Mouse (Mus musculus) CH12.LX (cell line): ENCODE results near the gene Car3. TPM values are rescaled to one million over a fixed set of nuclear protein-coding genes. Genes with fewer than 3 reads are reported as not detected.

Experiments used
- DNase-seq: peaks from one replicate; pipeline ENCODE4 v3.0.0-alpha.2; 2013; ENCODE audit errors: extremely low read depth
- H3K27ac ChIP-seq: 2 replicates; pipeline ENCODE4 v1.5.1; 2012; ENCODE audit warnings: low read depth, mild to moderate bottlenecking, control low read depth, moderate library complexity; ENCODE audit not compliant: insufficient read depth
- H3K27me3 ChIP-seq: replicated peaks from 2 replicates; pipeline ENCODE3; 2012; ENCODE audit warnings: inconsistent platforms
- H3K36me3 ChIP-seq, 2 experiments: replicated peaks in 1 of 2; 2 replicates each; pipeline versions ENCODE3 to v1.6.1; 2012; ENCODE audit warnings: inconsistent platforms in 1 of 2, low read length in 1 of 2, mild to moderate bottlenecking in 1 of 2, mixed read lengths in 1 of 2, moderate library complexity in 1 of 2; ENCODE audit not compliant: control insufficient read depth in 1 of 2, insufficient read depth in 1 of 2
- H3K4me1 ChIP-seq, 2 experiments: 2 replicates each; pipeline ENCODE4 v1.6.1; 2012; ENCODE audit warnings: inconsistent platforms in 1 of 2, moderate library complexity in 1 of 2; ENCODE audit not compliant: insufficient read depth in 2 of 2, control insufficient read depth in 1 of 2
- H3K4me2 ChIP-seq: 2 replicates; pipeline ENCODE4 v1.6.1; 2012; ENCODE audit warnings: low read depth, mild to moderate bottlenecking, control low read depth; ENCODE audit not compliant: poor library complexity, insufficient read depth, severe bottlenecking
- H3K4me3 ChIP-seq, 3 experiments: fragments of 150-350 bp in 1 of 3; sonication (generic) in 1 of 3; replicated peaks in 1 of 3; 2 replicates each; pipeline versions ENCODE3 to v1.5.1; 2011 to 2012; ENCODE audit warnings: low read depth in 2 of 3, low read length in 2 of 3, mild to moderate bottlenecking in 2 of 3, moderate library complexity in 2 of 3, control low read depth in 1 of 3, improper control_type of control experiment in 1 of 3, inconsistent platforms in 1 of 3, mixed read lengths in 1 of 3; ENCODE audit not compliant: poor library complexity in 1 of 3
- H3K79me2 ChIP-seq: replicated peaks from 2 replicates; pipeline ENCODE4 v1.6.1; 2012; ENCODE audit warnings: mild to moderate bottlenecking, moderate library complexity; ENCODE audit not compliant: control insufficient read depth, poor library complexity, insufficient read depth, severe bottlenecking; ENCODE audit errors: extremely low read depth
- H3K9ac ChIP-seq: 2 replicates; pipeline ENCODE4 v1.6.1; 2012; ENCODE audit warnings: low read depth, mild to moderate bottlenecking, control low read depth, moderate library complexity; ENCODE audit not compliant: insufficient read depth
- H3K9me3 ChIP-seq: replicated peaks from 2 replicates; pipeline ENCODE3; 2012; ENCODE audit warnings: low read length, inconsistent platforms, mixed read lengths
- BHLHE40 ChIP-seq: IDR thresholded peaks from 2 replicates; pipeline ENCODE4 v1.6.1; 2011; ENCODE audit warnings: mild to moderate bottlenecking, low read depth, low read length, improper control_type of control experiment
- CHD2 ChIP-seq: IDR thresholded peaks from 2 replicates; pipeline ENCODE4 v1.6.1; 2011; ENCODE audit warnings: low read length, improper control_type of control experiment
- CTCF ChIP-seq, 2 experiments: IDR thresholded peaks in 1 of 2; conservative IDR thresholded peaks in 1 of 2; 2 replicates each; pipeline ENCODE4 v1.5.1; 2011 to 2012; ENCODE audit warnings: low read depth in 2 of 2, low read length in 2 of 2, improper control_type of control experiment in 1 of 2, inconsistent platforms in 1 of 2, mild to moderate bottlenecking in 1 of 2, moderate library complexity in 1 of 2
- E2F4 ChIP-seq: IDR thresholded peaks from 2 replicates; pipeline ENCODE4 v1.6.1; 2011; ENCODE audit warnings: low read depth, low read length, improper control_type of control experiment; ENCODE audit not compliant: insufficient replicate concordance
- ELF1 ChIP-seq: IDR thresholded peaks from 2 replicates; pipeline ENCODE4 v1.6.1; 2014; ENCODE audit warnings: low read depth, mild to moderate bottlenecking, inconsistent platforms, low read length, improper control_type of control experiment
- ETS1 ChIP-seq: conservative IDR thresholded peaks from 2 replicates; pipeline ENCODE4 v1.6.1; 2012; ENCODE audit warnings: low read depth, mild to moderate bottlenecking, inconsistent platforms, low read length, improper control_type of control experiment, moderate library complexity
- HCFC1 ChIP-seq: IDR thresholded peaks from 2 replicates; pipeline ENCODE4 v1.6.1; 2012; ENCODE audit warnings: low read depth, mild to moderate bottlenecking, inconsistent platforms, low read length, improper control_type of control experiment
- IRF4 ChIP-seq: IDR thresholded peaks from 2 replicates; pipeline ENCODE4 v1.6.1; 2014; ENCODE audit warnings: low read depth, mild to moderate bottlenecking, inconsistent platforms, low read length, improper control_type of control experiment
- JUN ChIP-seq: IDR thresholded peaks from 2 replicates; pipeline ENCODE4 v1.6.1; 2011; ENCODE audit warnings: low read depth, mild to moderate bottlenecking, low read length, improper control_type of control experiment, moderate library complexity; ENCODE audit not compliant: insufficient read depth
- JUND ChIP-seq: conservative IDR thresholded peaks from 2 replicates; pipeline ENCODE4 v1.6.1; 2011; ENCODE audit warnings: low read depth, low read length, improper control_type of control experiment
- KAT2A ChIP-seq: IDR thresholded peaks from 2 replicates; pipeline ENCODE4 v1.6.1; 2012; ENCODE audit warnings: low read length, improper control_type of control experiment, inconsistent platforms; ENCODE audit not compliant: insufficient replicate concordance
- MAX ChIP-seq: IDR thresholded peaks from 2 replicates; pipeline ENCODE4 v1.6.1; 2011; ENCODE audit warnings: low read length, improper control_type of control experiment
- MEF2A ChIP-seq: IDR thresholded peaks from 2 replicates; pipeline ENCODE4 v1.6.1; 2014; ENCODE audit warnings: low read depth, mild to moderate bottlenecking, inconsistent platforms, low read length, improper control_type of control experiment, borderline replicate concordance
- MYC ChIP-seq: IDR thresholded peaks from 2 replicates; pipeline ENCODE4 v1.6.1; 2011; ENCODE audit warnings: low read depth, mild to moderate bottlenecking, improper control_type of control experiment, low read length
- NELFE ChIP-seq: IDR thresholded peaks from 2 replicates; pipeline ENCODE4 v1.6.1; 2011; ENCODE audit warnings: low read depth, low read length, improper control_type of control experiment
- POLR2A ChIP-seq: IDR thresholded peaks from 2 replicates; pipeline ENCODE4 v1.6.1; 2011; ENCODE audit warnings: low read depth, mild to moderate bottlenecking, improper control_type of control experiment, low read length
- SIN3A ChIP-seq: IDR thresholded peaks from 2 replicates; pipeline ENCODE4 v1.6.1; 2012; ENCODE audit warnings: low read length, improper control_type of control experiment, inconsistent platforms
- USF1 ChIP-seq: IDR thresholded peaks from 2 replicates; pipeline ENCODE4 v1.6.1; 2014; ENCODE audit warnings: low read depth, mild to moderate bottlenecking, inconsistent platforms, low read length, improper control_type of control experiment
- ZKSCAN1 ChIP-seq: IDR thresholded peaks from 2 replicates; pipeline ENCODE4 v1.6.1; 2012; ENCODE audit warnings: low read depth, inconsistent platforms, low read length, improper control_type of control experiment, borderline replicate concordance
- ZMIZ1 ChIP-seq: IDR thresholded peaks from 2 replicates; pipeline ENCODE4 v1.6.1; 2012; ENCODE audit warnings: low read depth, mild to moderate bottlenecking, inconsistent platforms, low read length, improper control_type of control experiment
- ZNF384 ChIP-seq: IDR thresholded peaks from 2 replicates; pipeline ENCODE4 v1.6.1; 2012; ENCODE audit warnings: low read depth, low read length, improper control_type of control experiment, inconsistent platforms
- dilution Hi-C: fragments of 300-500 bp; cut with MboI; formaldehyde crosslinking; loops from 2 replicates; pipeline ENCODE4 v1.14.3; 2020; ENCODE audit warnings: low sequenced_read_pairs; ENCODE audit not compliant: extremely low pct_unique_long_range_greater_than_20kb, extremely low pct_ligation_motif_present
- in situ Hi-C: fragments of 300-500 bp; cut with MboI; formaldehyde crosslinking; loops from 3 replicates; pipeline ENCODE4 v1.14.3; 2019; ENCODE audit warnings: low sequenced_read_pairs, low pct_ligation_motif_present, low pct_unique_long_range_greater_than_20kb, mixed read lengths
- polyA plus RNA-seq: library from polyadenylated mRNA; unstranded; fragments of >175 nt; gene quantifications from 2 replicates; pipeline ENCODE4 v1.2.1, GENCODE M21; 2012; ENCODE audit warnings: low read depth; ENCODE audit not compliant: insufficient read length
- total RNA-seq, 2 experiments: library from RNA; depleted of rRNA; stranded (reverse); fragments of 300-350 nt in 1 of 2; fragments of >200 nt in 1 of 2; gene quantifications; 2 replicates each; pipeline ENCODE4 v1.2.3; 2012 to 2014

Car3 gene
- total and polyA plus RNA-seq, 3 experiments, result 0.27 to 0.97 TPM; not detected in 1

- in situ Hi-C loops (loop anchor here (25.0 kb wide), 1 partner anchor 175 kb away; no protein-coding TSS in a partner anchor), dilution Hi-C loops (no loop called here)
- Histone ChIP-seq H3K27me3 (no peaks in the 10 kb centered on the region), H3K9me3 (peaks cover 10% of the 10 kb centered on the region), H3K4me1 (peaks cover 0 to 7% of the 10 kb centered on the region in 2 experiments; a peak in 1 of 4 replicates), H3K4me3 (no peak overlapping the region), H3K79me2 (no peaks in the 10 kb centered on the region), H3K36me3 (no peaks in the 10 kb centered on the region), H3K9ac (no peak overlapping the region), H3K27ac (no peak overlapping the region), H3K4me2 (no peak overlapping the region)
- TF ChIP-seq ELF1 (no peak), MYC (no peak), BHLHE40 (no peak), ZNF384 (no peak), JUND (no peak)
- no peak for DNase-seq
Measured at GRCm38 (mm10) chr3:14887134-14887666, 23.9 kb downstream of the Car3 start.

GRCm38 (mm10) chr3:14887686-14888295 is 24.5 kb downstream of the Car3 start:
- H3K9me3 ChIP-seq, result peaks cover 10% of the 10 kb centered on the region
- dilution Hi-C loops (no loop called here), in situ Hi-C loops (loop anchor here (25.0 kb wide), 1 partner anchor 175 kb away; no protein-coding TSS in a partner anchor)
- H3K27ac ChIP-seq, result no peak overlapping the region
- no peaks in the 10 kb centered on the region for H3K27me3 ChIP-seq
- no peaks in the 10 kb centered on the region for H3K36me3 ChIP-seq
- DNase-seq, result no peak
- H3K4me1 ChIP-seq, result peaks cover 0 to 7% of the 10 kb centered on the region in 2 experiments; a peak in 1 of 4 replicates
- H3K4me3 ChIP-seq, result no peak overlapping the region
- H3K4me2 ChIP-seq, result no peak overlapping the region
- no peak overlapping the region for H3K9ac ChIP-seq
- TF ChIP-seq USF1 (no peak), ZMIZ1 (no peak), IRF4 (no peak), MAX (no peak), CHD2 (no peak), ELF1 (no peak), SIN3A (no peak), CTCF (conservative IDR thresholded peaks at IDR 0.05 in 1 of 2, IDR thresholded peaks at IDR 0.05 in 1 of 2; ENCODE audit: low read depth in 2 of 2, low read length in 2 of 2) (no peak), NELFE (no peak), E2F4 (no peak), MYC (no peak), HCFC1 (no peak), KAT2A (no peak), ZKSCAN1 (no peak), POLR2A (no peak), ETS1 (no peak), MEF2A (no peak), JUN (no peak), BHLHE40 (no peak)
- TF ChIP-seq, all 38 proteins: peak for 0
- H3K79me2 ChIP-seq, result no peaks in the 10 kb centered on the region
